Mouse (Mus musculus): ENCODE results near the gene Itga3.

The Itga3 gene

GRCm38 (mm10) chr11:95076536-95077111, at the start of gene Itga3:
Gene Itga3, minus strand, starts transcription at chr11:95076801.
- DNase-seq (ENCODE audit: low spot score) = no peak

DNA sequence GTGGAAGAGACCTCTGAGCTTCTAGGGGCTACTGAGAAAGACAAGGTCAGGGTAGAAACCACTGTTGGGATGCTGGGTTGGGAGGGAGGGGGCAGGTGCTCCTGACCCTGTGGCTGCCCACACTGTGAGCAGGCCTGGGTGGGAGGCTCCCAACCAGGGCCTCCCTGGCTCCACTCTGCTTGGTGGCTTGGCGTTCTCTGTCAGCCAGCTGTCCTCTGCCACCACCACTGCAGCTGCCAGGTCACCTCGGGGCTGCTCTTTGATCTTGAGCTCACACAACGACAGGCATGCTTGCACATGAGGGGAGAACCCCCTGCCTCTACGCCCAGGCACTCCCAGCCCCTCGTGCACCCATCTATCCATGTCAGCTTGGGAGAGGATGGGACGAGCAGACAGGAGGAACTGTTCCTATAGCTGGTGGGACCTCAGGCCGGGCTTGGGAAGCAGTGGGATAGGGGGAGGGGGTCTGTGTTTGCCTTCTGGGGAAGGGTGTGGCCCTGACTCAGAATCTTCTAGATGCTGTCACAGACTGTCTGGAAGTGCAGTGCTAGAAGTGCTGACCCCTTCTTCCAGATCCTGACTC, 48.9 kb upstream of the Itga3 start:
- DNase-seq (ENCODE audit: low spot score) = no peak

GRCm38 (mm10) chr11:95122100-95122489, 45.5 kb upstream of the Itga3 start:
- no peak for DNase-seq (ENCODE audit: low spot score)

- DNase-seq (ENCODE audit: low spot score) = no peak
Measured at GRCm38 (mm10) chr11:95121161-95122099, 44.8 kb upstream of the Itga3 start.

DNA sequence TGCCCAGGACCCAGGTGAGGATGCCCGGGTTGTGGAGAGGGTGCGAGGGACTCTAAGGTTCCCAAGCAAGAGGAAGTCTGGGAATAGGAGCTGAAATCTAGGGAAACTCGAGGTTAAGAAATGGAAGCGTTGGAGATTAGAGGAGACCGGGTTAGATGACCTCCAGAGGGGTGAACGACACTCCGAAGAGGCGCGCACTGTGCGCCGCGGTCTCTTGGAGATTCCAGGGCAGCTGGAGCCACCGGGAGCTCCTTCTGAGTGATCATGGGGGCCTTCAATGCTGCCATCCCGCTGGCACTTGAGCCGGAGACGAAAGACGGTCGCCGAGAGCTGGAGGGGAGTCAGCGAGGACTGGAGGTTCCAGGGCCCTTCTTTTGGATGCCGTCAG, 44.0 kb upstream of the Itga3 start:
- DNase-seq (ENCODE audit: low spot score) = no peak

- DNase-seq (ENCODE audit: low spot score) = no peak
Measured at GRCm38 (mm10) chr11:95119990-95120632, 43.5 kb upstream of the Itga3 start, which contains the start of gene Dlx3. Gene Dlx3, plus strand, starts transcription at chr11:95120119.

DNA sequence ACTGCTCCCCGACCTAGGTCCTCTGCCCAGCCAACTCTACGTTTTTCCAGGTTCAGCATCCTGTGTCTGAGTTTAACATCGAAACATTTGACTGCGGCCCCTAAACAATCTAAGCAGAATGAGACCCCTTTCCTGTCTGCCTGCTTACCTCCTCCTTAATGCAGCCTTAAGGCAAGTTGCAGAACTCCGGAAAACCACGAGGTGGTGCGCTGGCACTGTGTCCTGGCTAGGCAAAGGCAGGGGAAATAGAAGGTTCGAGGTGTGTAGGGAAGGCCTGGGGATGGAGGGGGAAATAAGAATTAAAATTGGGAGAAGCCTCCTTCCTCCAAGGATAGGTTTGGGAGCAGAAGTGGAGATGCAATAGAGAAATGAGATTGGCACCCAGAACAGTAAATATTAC, 41.9 kb upstream of the Itga3 start:
- DNase-seq (ENCODE audit: low spot score) = peak; percentile 25

DNA sequence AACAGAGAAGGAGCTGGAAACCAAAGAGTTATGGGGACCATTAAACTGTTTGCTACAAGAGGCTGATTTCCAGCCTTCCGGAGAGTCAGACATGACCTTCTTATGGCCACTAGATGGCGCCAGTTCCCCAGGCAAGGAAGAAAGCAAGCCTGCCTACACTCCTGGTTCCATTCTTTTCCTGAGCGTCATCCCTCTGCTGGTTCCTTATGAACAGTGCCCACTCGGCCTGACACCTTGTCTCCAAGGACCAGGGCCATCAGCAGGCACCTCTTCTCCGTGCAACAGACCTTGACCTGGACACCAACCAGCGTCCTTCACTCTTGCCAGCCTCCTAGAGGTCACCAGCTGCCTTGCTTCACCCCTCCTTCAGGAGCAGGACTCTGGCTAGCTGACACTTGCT, 40.4 kb upstream of the Itga3 start:
- peak; percentile 60 for DNase-seq (ENCODE audit: low spot score)

DNA sequence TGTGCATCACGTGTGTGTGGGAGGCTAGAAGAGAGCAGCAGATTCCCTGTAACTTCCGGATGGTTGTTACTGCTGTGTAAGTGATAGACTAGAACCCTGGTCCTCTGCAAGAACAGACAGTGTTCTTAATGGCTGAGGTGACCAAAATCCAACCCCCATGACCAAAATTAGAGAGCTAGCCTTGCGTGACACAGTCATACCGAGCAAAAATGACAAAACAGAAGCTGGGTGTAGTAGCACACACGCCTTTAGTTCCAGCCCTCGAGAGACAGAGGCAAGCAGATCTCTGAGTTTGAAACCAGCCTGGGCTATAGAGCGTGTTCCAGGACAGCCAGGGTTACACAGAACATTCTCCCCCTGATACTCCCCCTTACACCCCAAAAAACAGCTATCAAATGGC, 33.5 kb upstream of the Itga3 start:
- no peak for DNase-seq (ENCODE audit: low spot score)

DNA sequence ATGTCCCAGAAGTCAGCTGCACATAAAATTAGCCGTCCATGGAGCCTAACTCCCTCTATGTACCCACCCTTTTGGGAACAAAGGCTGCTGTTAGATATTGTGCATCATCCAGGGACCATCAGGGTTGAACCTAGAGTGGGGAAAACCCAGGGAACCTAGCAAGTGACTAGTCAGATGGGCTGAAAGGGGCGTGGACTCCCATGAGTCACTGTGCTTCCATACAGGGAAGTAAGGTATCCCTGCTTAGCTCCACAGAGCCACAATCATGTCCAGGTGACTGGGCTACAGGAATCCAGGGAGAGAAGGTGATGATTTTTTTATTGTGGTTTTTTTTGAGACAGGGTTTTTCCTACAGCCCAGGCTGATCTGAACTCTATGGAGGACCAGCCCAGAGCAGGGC, 32.4 kb upstream of the Itga3 start:
- no peak for DNase-seq (ENCODE audit: low spot score)

DNA sequence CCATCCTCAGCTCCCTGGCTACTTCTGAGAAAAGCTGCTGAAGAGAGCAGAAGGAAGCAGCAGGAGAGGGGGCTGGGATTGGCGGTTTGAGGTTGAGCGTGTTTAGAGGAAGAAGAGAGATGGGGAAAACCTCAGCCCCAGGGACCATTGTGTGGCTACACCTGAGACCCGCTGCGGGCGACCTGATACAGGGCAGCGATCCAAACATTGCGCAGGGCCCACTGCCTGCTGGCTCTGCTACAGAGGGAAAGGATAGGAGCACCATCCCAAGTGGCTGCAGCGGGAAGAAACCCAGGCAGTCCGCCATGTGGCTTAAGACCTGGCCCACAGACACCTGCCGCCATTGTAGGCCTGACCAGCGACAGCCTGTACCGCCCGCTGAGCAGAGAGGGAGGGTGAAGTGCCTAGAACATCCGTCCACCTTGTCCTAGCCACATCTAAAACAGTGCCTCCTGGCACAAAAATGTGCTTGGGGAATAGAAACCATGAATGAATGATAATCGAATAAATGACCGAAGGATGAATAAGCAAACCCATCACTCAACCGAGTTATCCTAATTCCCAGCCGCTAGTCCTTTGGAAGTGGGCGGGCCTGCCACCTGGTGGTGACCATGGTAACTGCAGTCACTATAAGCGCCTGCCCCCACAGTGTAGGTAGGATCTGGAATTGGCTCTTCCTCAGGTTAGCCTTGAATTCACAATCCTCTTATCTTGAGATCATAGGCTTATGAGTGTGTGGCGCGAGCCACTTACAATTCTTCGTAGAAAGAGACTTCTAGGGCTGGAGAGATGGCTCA, 30.0 kb upstream of the Itga3 start:
- peak; percentile 52 for DNase-seq (ENCODE audit: low spot score)

- no peak for DNase-seq (ENCODE audit: low spot score)
Measured at GRCm38 (mm10) chr11:95105274-95105874, 28.8 kb upstream of the Itga3 start.

DNA sequence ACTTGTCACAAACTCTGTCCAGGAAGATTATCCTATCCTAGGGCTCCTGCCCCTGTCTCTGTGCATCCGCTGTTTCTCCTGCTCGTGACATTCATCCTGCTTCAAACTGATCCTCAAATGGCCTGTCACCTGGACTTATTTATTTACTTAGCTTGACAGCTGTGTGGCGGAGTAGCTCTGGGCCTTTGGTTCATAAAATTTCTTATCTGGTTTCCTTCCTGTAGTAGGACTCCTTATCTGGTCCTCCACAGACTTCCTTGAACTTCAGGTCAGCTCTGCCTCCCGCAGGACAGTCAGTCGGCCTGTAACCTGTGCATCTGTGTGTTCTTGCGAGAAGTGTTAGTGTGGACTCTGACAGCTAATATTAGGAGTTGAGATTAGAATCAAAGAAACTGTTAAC, 27.7 kb upstream of the Itga3 start:
- no peak for DNase-seq (ENCODE audit: low spot score)

- DNase-seq (ENCODE audit: low spot score) = no peak
Measured at GRCm38 (mm10) chr11:95102161-95102904, 25.7 kb upstream of the Itga3 start.

DNA sequence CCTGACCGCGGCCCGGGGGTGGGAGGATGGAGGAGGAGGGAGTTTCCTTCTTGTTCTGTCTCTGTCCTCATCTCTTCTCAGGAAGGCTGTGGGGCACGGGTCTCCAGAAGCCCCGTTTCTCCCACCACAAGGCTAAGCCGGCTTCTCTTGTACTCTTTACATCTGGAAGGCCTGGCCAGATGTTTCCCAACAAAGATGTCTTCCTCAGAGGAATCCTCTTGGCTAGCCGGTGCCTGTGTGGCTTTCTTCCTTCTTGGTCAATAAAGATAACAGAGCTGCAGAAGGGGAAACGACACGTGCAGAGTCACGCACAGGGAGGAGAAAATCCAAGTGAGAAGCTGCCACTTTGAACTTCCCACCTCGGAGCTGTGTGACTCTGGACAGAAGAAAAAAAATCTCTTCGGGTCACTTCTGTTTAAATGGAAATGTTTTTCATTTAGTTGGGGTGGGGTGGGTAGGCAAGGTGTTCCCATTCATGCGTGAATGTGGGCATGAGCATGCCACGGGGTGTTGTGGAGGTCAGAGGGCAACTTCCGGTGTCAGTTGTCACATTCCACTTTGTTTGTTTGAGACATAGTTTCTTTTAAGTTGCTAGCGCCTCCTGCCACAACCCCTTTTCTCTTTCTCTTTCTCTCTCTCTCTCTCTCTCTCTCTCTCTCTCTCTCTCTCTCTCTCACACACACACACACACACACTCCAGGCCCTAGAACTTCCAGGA, 24.6 kb upstream of the Itga3 start:
- no peak for DNase-seq (ENCODE audit: low spot score)

GRCm38 (mm10) chr11:95100393-95100792, 23.8 kb upstream of the Itga3 start:
- no peak for DNase-seq (ENCODE audit: low spot score)

DNA sequence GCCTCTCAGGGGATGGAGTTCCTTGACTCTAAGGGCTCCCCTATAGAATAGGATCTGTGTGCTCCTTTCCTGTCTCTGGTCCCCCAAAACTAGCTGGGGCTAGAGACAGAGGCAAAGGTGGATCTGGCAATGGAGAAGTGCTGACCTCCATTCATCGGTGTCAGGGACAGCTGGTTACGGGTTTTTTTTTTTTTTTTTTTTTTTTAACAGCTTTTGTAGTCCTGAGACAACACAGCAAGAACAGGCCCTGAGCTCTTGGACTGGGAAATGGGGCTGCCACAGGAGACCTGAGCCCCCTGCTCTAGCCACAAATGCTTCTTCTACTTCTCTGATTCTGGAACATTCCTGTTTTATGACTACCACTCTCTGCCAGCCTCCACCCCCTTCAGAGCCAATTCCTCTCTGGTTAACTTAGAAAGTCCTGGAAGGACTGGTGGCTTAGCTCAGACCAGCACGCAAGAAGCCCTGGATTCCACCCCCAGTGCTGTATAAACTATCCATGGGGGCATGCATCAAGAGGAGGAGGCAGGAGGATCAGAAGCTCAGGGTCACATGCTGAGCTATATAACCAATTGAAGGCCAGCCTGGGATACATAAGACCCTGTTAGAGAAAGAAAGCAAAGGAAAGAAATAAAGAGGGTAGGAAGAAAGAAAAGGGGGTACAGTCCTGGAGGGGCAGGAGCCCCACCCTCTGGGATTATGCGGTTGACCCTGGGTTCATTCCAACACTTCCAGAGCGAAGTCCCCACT, 21.9 kb upstream of the Itga3 start:
- DNase-seq (ENCODE audit: low spot score) = no peak

DNA sequence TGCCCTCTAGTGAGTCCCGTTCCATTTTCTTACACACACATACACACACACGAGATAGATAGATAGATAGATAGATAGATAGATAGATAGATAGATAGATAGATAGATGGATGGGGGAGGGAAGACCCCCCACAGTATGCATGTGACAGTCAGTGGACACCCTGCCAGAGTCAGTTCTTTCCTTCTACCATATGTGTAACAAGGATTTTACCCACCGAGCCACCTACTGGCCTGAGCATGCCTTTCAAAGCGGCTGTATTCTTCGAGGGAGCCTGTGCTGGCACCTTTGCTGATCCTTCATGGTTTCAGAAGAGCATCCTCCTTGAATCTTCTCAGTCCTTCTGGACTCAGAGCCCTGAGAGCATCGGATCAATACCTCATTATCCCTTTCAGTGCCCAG, 21.3 kb upstream of the Itga3 start:
- DNase-seq (ENCODE audit: low spot score) = no peak
